Mouse (Mus musculus) limb, embryonic 13.5 days (tissue): Measurements from ENCODE around the gene Cplx3. TPM values are rescaled to one million over a fixed set of nuclear protein-coding genes. Genes with fewer than 3 reads are reported as not detected.

Experiments used
- ATAC-seq: fragments of 200-750 bp; cut with Nextera tagmentation; 2 replicates; pipeline ENCODE4 v1.8.0; 2017; ENCODE audit warnings: low read depth, moderate number of reproducible peaks, moderate TSS enrichment; ENCODE audit not compliant: low FRiP score
- H3K27ac ChIP-seq: fragments of 300-500 bp; sonication (generic); 2 replicates; pipeline ENCODE4 v1.5.1; 2015; ENCODE audit warnings: inconsistent platforms, mild to moderate bottlenecking, moderate library complexity
- H3K27me3 ChIP-seq: fragments of 300-500 bp; sonication (generic); 2 replicates; pipeline ENCODE4 v1.6.1; 2015; ENCODE audit warnings: mild to moderate bottlenecking, inconsistent platforms
- H3K36me3 ChIP-seq: fragments of 300-500 bp; sonication (generic); 2 replicates; pipeline ENCODE4 v1.6.1; 2015; ENCODE audit warnings: inconsistent platforms, mild to moderate bottlenecking, moderate library complexity
- H3K4me1 ChIP-seq: fragments of 300-500 bp; sonication (generic); 2 replicates; pipeline ENCODE4 v1.6.1; 2015; ENCODE audit warnings: inconsistent platforms
- H3K4me2 ChIP-seq: fragments of 300-500 bp; sonication (generic); replicated peaks from 2 replicates; pipeline ENCODE4 v1.6.1; 2015; ENCODE audit warnings: inconsistent platforms, mild to moderate bottlenecking, moderate library complexity
- H3K4me3 ChIP-seq: fragments of 300-500 bp; sonication (generic); 2 replicates; pipeline ENCODE4 v1.5.1; 2015; ENCODE audit warnings: moderate library complexity, mild to moderate bottlenecking, inconsistent platforms
- H3K9ac ChIP-seq: fragments of 300-500 bp; sonication (generic); 2 replicates; pipeline ENCODE4 v1.6.1; 2015; ENCODE audit warnings: mild to moderate bottlenecking, inconsistent platforms
- H3K9me3 ChIP-seq: fragments of 300-500 bp; sonication (generic); 2 replicates; pipeline ENCODE4 v1.6.1; 2016; ENCODE audit warnings: inconsistent platforms
- WGBS: fragments of 180-500 bp; shearing (Covaris S2); methylation state at CpG from one replicate; pipeline ENCODE4 v1.1.7; 2015; 5-methylcytosine and 5-hydroxymethylcytosine counted together
- polyA plus RNA-seq: library from polyadenylated mRNA; unstranded; fragments of >200 nt; fragmentation: Nextera tagmentation; extraction: Ambion mirVana; gene quantifications from 2 replicates; pipeline ENCODE4 v1.2.1, GENCODE M21; 2015

Cplx3 gene
- polyA plus RNA-seq, 1 experiment from 2014 or later: not detected

DNA sequence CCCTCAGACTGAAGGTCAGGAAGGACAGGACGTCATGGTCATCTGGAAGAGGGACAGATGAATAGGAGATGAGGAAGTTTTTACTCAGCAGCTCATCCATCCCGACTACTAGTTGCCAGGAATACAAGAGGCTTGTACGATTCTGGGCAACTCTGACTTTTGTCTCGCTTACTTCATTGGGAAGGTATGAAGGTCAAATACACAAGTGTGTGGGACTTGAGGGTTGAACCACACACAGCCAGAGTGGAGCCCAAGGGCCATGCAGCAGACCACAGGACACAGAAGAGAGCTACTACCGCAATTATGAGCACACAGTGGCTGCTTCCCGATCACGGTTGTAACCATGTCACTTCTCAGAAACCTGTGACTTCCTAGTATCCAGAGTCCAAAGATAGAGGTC lies 6.5 kb upstream of the Cplx3 start:
- no peak for ATAC-seq
- 79% methylated on average over 7 of the region's 7 CpGs for WGBS
- no peak overlapping the region for H3K9ac ChIP-seq
- 0 out of 2 replicates have a peak, but pooled peaks cover 3% of the 10 kb centered on the region for H3K27me3 ChIP-seq
- no peaks in the 10 kb centered on the region for H3K9me3 ChIP-seq
- H3K4me1 ChIP-seq: no peaks in the 10 kb centered on the region
- no peaks in the 10 kb centered on the region for H3K36me3 ChIP-seq
- no peak overlapping the region for H3K4me3 ChIP-seq
- H3K4me2 ChIP-seq: no peak overlapping the region
- H3K27ac ChIP-seq: no peak overlapping the region

DNA sequence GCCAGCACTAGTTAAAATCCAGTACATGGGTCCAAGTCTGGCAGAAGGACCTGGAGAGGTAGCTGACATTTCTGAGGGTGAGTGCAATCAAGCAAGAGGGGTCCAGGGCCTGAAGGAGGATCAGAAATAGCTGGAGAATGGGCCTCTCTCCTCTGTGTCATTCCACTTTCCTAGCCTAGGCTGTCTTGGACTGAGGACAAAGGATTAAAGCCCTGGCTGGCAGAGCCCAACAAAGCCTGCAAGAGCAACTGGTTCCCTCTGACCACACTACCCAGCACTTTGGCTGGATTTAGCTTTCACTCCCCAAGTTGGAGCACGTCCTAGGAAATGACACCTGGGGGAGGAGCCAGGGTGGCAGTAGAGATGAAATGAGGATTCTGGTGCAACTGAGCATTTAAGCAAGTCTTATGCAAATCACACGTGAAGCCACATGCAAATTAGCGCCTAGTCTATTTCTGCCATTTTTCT lies 4.3 kb upstream of the Cplx3 start:
- ATAC-seq: no peak
- Histone ChIP-seq H3K36me3 (no peaks in the 10 kb centered on the region), H3K9me3 (no peaks in the 10 kb centered on the region), H3K4me3 (no peak overlapping the region), H3K9ac (no peak overlapping the region), H3K27ac (no peak overlapping the region), H3K4me2 (no peak overlapping the region), H3K4me1 (0 out of 2 replicates have a peak, but pooled peaks cover 4% of the 10 kb centered on the region), H3K27me3 (peaks cover 20% of the 10 kb centered on the region)
- 50% methylated on average over 3 of the region's 3 CpGs for WGBS

DNA sequence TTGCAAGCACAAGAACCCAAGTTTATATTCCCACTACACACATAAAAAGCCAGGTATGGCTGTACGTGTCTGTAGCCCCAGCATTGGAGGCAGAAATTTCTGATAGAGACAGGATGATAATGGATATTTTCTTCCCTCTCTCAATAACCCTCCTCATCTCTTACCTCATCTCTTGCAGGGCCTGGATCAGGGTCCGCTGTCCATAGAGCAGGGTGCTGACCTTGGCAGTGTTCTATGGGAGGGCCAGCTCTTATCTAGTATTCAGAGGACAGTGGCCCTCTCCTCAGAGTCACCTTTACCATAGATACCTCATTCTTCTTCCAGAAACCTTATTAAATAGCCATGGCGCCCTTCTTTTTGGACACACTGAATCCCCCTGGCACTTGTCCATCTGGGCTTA lies 3.7 kb upstream of the Cplx3 start:
- no peak for ATAC-seq
- Histone ChIP-seq H3K4me3 (no peak overlapping the region), H3K27ac (no peak overlapping the region), H3K27me3 (peaks cover 20% of the 10 kb centered on the region), H3K4me1 (0 out of 2 replicates have a peak, but pooled peaks cover 4% of the 10 kb centered on the region), H3K4me2 (no peak overlapping the region), H3K36me3 (no peaks in the 10 kb centered on the region), H3K9me3 (no peaks in the 10 kb centered on the region), H3K9ac (no peak overlapping the region)
- 67% methylated on average over 3 of the region's 3 CpGs for WGBS

DNA sequence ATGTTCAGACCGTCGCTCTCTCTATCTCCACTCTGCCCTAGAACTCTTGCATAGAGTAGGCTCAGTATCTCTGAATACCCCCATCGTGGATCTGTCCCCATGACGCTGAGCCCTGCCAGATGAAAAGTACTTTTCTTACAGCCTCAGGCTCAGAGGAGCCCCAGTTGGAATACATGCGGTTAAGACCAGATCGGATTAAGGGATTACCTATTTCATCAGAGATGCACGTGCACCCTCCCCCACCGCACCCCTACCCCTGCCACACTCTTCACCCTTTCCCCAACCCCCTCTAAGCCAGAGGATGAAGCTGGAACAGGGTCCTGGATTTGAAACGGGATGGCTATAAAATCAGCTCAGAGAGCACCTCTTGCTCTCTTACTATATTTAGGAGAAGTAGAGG lies 578 bp downstream of the Cplx3 start:
- Histone ChIP-seq H3K4me2 (no peak overlapping the region), H3K4me1 (peaks cover 13% of the 10 kb centered on the region), H3K27me3 (peaks cover 24% of the 10 kb centered on the region), H3K9me3 (no peaks in the 10 kb centered on the region), H3K9ac (no peak overlapping the region), H3K27ac (no peak overlapping the region), H3K4me3 (no peak overlapping the region), H3K36me3 (no peaks in the 10 kb centered on the region)
- 20% methylated on average over 9 of the region's 9 CpGs for WGBS
- ATAC-seq: no peak

DNA sequence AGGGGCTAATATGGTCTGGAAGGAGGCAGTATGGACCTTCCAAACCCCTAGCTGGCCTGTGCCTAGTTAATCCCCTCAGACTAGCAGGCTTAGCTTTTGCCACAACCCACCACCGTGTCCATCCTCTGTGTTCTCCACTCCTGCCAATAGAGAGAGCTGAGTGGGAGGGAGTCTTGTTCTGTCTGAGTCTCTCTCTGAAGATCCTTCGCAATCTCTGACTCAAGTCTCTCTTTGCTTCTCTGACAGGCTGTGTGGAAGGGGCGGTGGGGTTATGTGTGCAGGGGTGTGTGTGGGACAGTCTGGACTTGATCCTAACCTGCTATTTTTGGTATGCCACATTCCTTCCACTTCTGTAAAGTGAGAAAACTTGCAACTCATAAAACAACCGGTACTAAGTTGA lies 1.2 kb downstream of the Cplx3 start:
- Histone ChIP-seq H3K4me3 (no peak overlapping the region), H3K4me2 (no peak overlapping the region), H3K9me3 (no peaks in the 10 kb centered on the region), H3K27ac (no peak overlapping the region), H3K36me3 (no peaks in the 10 kb centered on the region), H3K4me1 (peaks cover 14% of the 10 kb centered on the region), H3K9ac (no peak overlapping the region), H3K27me3 (peaks cover 24% of the 10 kb centered on the region)
- 77% methylated on average over 4 of the region's 4 CpGs for WGBS
- no peak for ATAC-seq

DNA sequence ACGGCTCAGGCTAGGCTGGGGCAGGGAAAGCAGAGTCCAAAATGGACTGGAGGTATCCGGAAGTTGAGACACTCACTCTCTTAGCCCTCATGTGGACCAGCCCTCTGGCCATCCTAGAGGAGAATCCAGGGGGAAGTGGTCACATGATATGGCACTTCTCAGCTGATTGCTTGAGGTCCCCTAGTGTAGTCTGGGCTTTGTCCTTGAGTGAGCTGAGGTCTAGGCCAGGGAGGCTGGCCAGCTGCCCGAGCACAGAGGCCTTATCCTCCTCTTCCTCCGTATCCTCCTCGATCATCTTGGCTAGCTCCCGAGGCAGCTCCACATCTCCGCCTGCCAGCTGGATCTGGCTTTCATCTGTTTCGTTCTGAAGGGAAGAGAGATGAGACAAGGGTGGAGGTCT lies 4.0 kb downstream of the Cplx3 start:
- Histone ChIP-seq H3K4me1 (peaks cover 20% of the 10 kb centered on the region), H3K9ac (no peak overlapping the region), H3K9me3 (no peaks in the 10 kb centered on the region), H3K4me3 (no peak overlapping the region), H3K36me3 (no peaks in the 10 kb centered on the region), H3K27me3 (peaks cover 20% of the 10 kb centered on the region), H3K27ac (no peak overlapping the region), H3K4me2 (no peak overlapping the region)
- ATAC-seq: no peak
- 53% methylated on average over 8 of the region's 8 CpGs for WGBS

DNA sequence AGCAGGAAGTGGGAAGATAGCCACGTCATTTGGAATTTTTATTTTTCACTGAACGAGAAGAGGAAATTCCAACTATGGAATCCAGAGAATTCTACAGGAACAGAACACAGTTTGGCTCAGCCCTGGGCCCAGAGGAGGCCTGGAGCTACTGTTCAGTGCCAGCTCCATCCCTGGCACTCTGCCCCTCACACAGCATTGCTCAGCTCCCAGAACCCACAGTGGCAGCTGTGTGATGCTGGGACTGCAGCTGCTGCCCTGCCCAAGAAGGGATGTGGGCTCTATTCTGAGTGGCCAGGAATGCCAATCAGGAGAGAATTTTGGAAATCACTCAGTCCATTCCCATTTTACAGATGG lies 4.8 kb downstream of the Cplx3 start:
- Histone ChIP-seq H3K4me1 (peaks cover 18% of the 10 kb centered on the region), H3K36me3 (peaks cover 2% of the 10 kb centered on the region; the same call in 1 of the 2 replicates), H3K9me3 (no peaks in the 10 kb centered on the region), H3K27ac (no peak overlapping the region), H3K4me3 (no peak overlapping the region), H3K4me2 (no peak overlapping the region), H3K27me3 (peaks cover 12% of the 10 kb centered on the region), H3K9ac (no peak overlapping the region)
- 31% methylated on average over 2 of the region's 2 CpGs for WGBS
- no peak for ATAC-seq

DNA sequence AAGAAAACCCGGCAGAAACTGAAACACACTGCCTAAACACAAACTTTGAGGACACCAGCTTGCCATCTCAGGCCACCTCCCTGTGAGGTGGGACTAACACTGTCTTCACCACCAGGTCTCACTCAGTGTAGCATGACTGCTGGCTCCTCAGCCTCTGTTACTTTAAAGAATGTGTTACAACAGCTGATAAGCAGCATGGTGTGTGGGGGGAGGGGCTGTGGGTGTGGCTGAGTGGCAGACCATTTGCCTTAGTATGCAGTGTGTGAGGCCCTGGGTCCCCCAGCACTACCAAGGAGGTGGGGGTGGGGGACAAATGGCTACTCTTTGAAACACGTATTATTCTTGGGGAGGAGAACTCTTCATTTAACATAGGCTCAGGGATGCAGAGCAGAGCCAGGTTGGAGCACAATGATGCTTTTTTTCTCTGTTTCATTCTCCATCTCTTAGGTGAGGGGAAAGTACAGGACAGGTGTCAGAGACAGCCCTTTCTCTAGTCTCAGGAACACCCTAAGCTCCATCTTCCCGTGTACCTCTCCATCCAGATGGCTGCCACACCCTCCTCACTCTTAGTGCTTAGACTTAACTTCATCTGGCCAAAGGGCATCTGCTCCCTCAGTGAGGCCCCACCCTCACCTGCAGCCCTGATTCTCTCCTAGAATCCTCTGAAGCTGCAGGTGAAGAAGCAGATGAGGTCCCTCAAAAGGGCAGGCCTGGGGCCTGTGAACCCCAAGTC lies 5.3 kb downstream of the Cplx3 start:
- ATAC-seq: peak; percentile 54; the same call in 1 of the 2 replicates
- Histone ChIP-seq H3K9me3 (no peaks in the 10 kb centered on the region), H3K27me3 (peaks cover 8% of the 10 kb centered on the region), H3K36me3 (peaks cover 6% of the 10 kb centered on the region; the same call in 1 of the 2 replicates), H3K4me2 (no peak overlapping the region), H3K4me3 (no peak overlapping the region), H3K4me1 (peaks cover 16% of the 10 kb centered on the region), H3K9ac (no peak overlapping the region), H3K27ac (no peak overlapping the region)
- 0% methylated on average over 3 of the region's 3 CpGs for WGBS

DNA sequence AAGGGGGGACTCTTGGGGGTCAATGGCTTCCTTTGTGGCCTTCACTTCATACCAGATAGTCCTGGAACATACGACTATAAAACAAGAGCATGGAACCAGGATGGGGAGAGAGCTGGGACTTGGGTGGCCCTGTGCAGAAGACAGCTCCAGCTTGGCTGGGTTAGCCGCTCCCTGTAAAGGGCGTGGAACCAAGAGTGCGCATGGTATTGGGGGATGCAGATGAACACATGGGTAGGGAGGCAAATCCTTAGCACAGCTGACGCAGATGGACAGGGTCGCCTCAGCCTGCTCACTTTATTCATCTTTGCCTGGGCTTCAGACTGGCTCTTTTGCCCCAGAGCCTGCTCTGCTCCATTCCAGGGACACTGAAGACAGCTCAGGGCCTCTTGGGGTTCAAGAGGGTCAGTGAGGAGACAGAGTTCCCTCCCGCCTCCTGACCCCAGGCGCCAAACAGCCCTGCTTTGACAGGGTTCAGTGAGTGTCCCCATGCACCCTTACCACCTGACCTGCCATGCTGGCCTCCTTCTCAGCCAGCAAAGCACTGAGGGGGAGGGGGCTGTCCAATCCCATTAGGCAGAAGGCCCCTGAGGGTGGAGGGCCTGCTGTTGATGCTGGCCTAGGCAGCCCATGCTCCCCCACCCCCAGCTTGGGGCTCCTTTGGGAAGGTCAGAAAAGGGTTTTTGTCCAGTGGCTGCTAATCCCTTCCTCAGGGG lies 7.1 kb downstream of the Cplx3 start:
- Histone ChIP-seq H3K9me3 (no peaks in the 10 kb centered on the region), H3K9ac (no peak overlapping the region), H3K4me2 (no peak overlapping the region), H3K27me3 (no peaks in the 10 kb centered on the region), H3K4me1 (peaks cover 16% of the 10 kb centered on the region), H3K36me3 (peaks cover 21% of the 10 kb centered on the region), H3K27ac (no peak overlapping the region), H3K4me3 (no peak overlapping the region)
- 58% methylated on average over 8 of the region's 8 CpGs for WGBS
- ATAC-seq: no peak

DNA sequence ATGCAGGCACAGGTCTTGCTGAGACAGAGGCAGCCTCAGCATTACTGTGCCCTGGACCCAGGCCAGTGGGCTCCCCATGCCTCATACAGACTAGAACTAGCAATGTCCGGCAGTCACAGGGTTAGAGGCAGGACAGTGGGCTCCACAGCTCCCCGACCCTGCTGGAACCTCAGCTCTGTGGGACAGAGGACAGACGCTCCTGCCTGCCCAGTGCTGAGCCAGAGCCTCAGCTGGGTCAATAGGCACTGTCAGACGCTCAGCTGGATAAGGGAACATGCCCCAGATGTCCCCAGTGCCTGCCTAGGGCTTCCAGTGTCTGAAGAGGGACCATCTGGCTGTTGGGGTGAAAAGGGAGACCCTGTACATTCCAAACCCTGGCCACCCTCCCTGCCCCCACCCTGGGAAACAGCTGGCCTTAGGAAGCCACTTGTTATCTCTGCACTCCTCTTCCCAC lies 8.1 kb downstream of the Cplx3 start:
- Histone ChIP-seq H3K4me2 (no peak overlapping the region), H3K36me3 (peaks cover 32% of the 10 kb centered on the region), H3K9ac (no peak overlapping the region), H3K4me3 (no peak overlapping the region), H3K27me3 (no peaks in the 10 kb centered on the region), H3K4me1 (peaks cover 16% of the 10 kb centered on the region), H3K9me3 (no peaks in the 10 kb centered on the region), H3K27ac (no peak overlapping the region)
- 0 out of 2 replicates have a peak, but pooled peaks have one; percentile 17 for ATAC-seq
- WGBS: 31% methylated on average over 4 of the region's 4 CpGs

DNA sequence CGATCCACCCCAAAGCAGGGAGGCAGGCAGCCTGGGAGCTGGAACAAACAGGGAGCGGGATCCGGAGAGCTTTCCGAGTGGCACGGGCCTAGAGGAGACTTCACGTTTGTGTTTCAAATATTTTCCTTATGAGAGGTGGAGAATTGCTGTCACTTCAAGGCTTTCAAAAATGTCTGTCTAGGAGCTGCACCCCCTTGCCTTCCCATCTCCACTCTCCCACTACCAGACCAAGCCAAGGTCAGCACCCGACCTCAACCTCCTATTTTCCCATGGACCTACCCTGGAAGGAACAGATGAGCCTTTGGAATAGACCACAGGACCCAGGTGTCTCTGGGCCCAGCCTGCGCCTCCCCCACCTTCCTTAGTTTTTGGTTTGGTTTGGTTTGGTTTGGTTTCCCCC lies 8.8 kb downstream of the Cplx3 start:
- Histone ChIP-seq H3K27me3 (no peaks in the 10 kb centered on the region), H3K4me1 (peaks cover 16% of the 10 kb centered on the region), H3K4me3 (no peak overlapping the region), H3K36me3 (peaks cover 39% of the 10 kb centered on the region), H3K27ac (no peak overlapping the region), H3K4me2 (no peak overlapping the region), H3K9me3 (no peaks in the 10 kb centered on the region), H3K9ac (no peak overlapping the region)
- ATAC-seq: no peak
- 89% methylated on average over 8 of the region's 8 CpGs for WGBS

DNA sequence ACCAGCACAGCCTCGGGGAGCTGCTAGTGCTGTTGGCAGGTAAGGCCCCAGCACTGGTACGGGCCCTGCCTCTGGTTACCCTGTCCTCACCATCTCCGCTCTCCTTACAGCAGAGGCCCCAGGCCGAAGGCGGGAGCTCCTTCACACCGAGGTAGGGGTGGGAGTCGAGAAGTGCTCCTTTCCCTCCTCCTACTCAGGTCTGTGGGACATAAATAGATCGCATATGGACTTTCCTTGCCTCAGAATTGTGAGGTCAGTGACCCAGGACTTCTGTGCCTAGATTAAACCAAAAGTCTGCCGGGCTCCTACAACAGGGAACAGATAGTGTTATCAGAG lies 11.9 kb downstream of the Cplx3 start:
- H3K36me3 ChIP-seq: peaks cover 43% of the 10 kb centered on the region
- peaks cover 14% of the 10 kb centered on the region for H3K4me1 ChIP-seq
- no peak overlapping the region for H3K4me2 ChIP-seq
- 80% methylated on average over 9 of the region's 9 CpGs for WGBS
- no peak overlapping the region for H3K9ac ChIP-seq
- no peaks in the 10 kb centered on the region for H3K9me3 ChIP-seq
- no peak overlapping the region for H3K27ac ChIP-seq
- no peaks in the 10 kb centered on the region for H3K27me3 ChIP-seq
- ATAC-seq: no peak
- no peak overlapping the region for H3K4me3 ChIP-seq
